Mouse (Mus musculus) lung, embryonic 16.5 days (tissue): ENCODE results near the gene Itga2. TPM values are rescaled to one million over a fixed set of nuclear protein-coding genes. Genes with fewer than 3 reads are reported as not detected.

Source experiments
- ATAC-seq: fragments of 200-750 bp; cut with Nextera tagmentation; 2 replicates; pipeline ENCODE4 v1.8.0; 2017; ENCODE audit warnings: low read depth, mild to moderate bottlenecking, moderate library complexity
- H3K27ac ChIP-seq: fragments of 300-500 bp; sonication (generic); 2 replicates; pipeline ENCODE4 v1.5.1; 2014; ENCODE audit warnings: mild to moderate bottlenecking, control low read depth, low read length
- H3K27me3 ChIP-seq: fragments of 300-500 bp; sonication (generic); 2 replicates; pipeline ENCODE4 v1.6.1; 2014; ENCODE audit warnings: low read depth, low read length, mixed read lengths; ENCODE audit not compliant: control insufficient read depth, insufficient read depth
- H3K36me3 ChIP-seq: fragments of 300-500 bp; sonication (generic); 2 replicates; pipeline ENCODE4 v1.6.1; 2014; ENCODE audit warnings: low read length; ENCODE audit not compliant: control insufficient read depth, insufficient read depth
- H3K4me1 ChIP-seq: fragments of 300-500 bp; sonication (generic); replicated peaks from 2 replicates; pipeline ENCODE4 v1.6.1; 2014; ENCODE audit warnings: low read length, mixed read lengths; ENCODE audit not compliant: control insufficient read depth, insufficient read depth
- H3K4me2 ChIP-seq: fragments of 300-500 bp; sonication (generic); 2 replicates; pipeline ENCODE4 v1.6.1; 2014; ENCODE audit warnings: low read depth, low read length, control low read depth
- H3K4me3 ChIP-seq: fragments of 300-500 bp; sonication (generic); 2 replicates; pipeline ENCODE4 v1.5.1; 2014; ENCODE audit warnings: mild to moderate bottlenecking, low read length, control low read depth
- H3K9ac ChIP-seq: fragments of 300-500 bp; sonication (generic); 2 replicates; pipeline ENCODE4 v1.6.1; 2014; ENCODE audit warnings: low read length, control low read depth
- H3K9me3 ChIP-seq: fragments of 300-500 bp; sonication (generic); 2 replicates; pipeline ENCODE4 v1.6.1; 2016; ENCODE audit warnings: low read length; ENCODE audit not compliant: control insufficient read depth
- WGBS: fragments of 180-500 bp; shearing (Covaris S2); extraction: QIAGEN DNeasy Blood & Tissue Kit; methylation state at CpG from one replicate; pipeline ENCODE4 v1.1.7; 2014; 5-methylcytosine and 5-hydroxymethylcytosine counted together
- polyA plus RNA-seq: library from polyadenylated mRNA; unstranded; fragments of >200 nt; fragmentation: Nextera tagmentation; extraction: Ambion mirVana; gene quantifications from 2 replicates; pipeline ENCODE4 v1.2.1, GENCODE M21; 2015

Gene Itga2
- polyA plus RNA-seq, 1 experiment from 2014 or later: 9.6 TPM

GRCm38 (mm10) chr13:114923331-114923730 is 8.6 kb downstream of the Itga2 start:
- peaks cover 6% of the 10 kb centered on the region; the same call in 1 of the 2 replicates for H3K4me1 ChIP-seq
- ATAC-seq: peak; percentile 65
- WGBS: 31% methylated on average over 9 of the region's 9 CpGs
- H3K9ac ChIP-seq: no peak overlapping the region
- peaks cover 2% of the 10 kb centered on the region; the same call in 1 of the 2 replicates for H3K9me3 ChIP-seq
- H3K27ac ChIP-seq: no peak overlapping the region
- no peak overlapping the region for H3K4me3 ChIP-seq
- H3K36me3 ChIP-seq: no peaks in the 10 kb centered on the region
- H3K27me3 ChIP-seq: no peaks in the 10 kb centered on the region
- peak overlapping the region; percentile 5; the same call in 1 of the 2 replicates for H3K4me2 ChIP-seq

- H3K4me3 ChIP-seq: no peak overlapping the region
- 32% methylated on average over 5 of the region's 5 CpGs for WGBS
- H3K36me3 ChIP-seq: no peaks in the 10 kb centered on the region
- H3K9me3 ChIP-seq: peaks cover 2% of the 10 kb centered on the region; the same call in 1 of the 2 replicates
- ATAC-seq: peak; percentile 54; the same call in 1 of the 2 replicates
- peaks cover 5% of the 10 kb centered on the region for H3K4me1 ChIP-seq
- no peak overlapping the region for H3K4me2 ChIP-seq
- H3K27me3 ChIP-seq: no peaks in the 10 kb centered on the region
- no peak overlapping the region for H3K9ac ChIP-seq
- H3K27ac ChIP-seq: peak overlapping the region; percentile 31; the same call in 1 of the 2 replicates
These were observed 16.1 kb downstream of the Itga2 start for GRCm38 (mm10) chr13:114915767-114916166.

GRCm38 (mm10) chr13:114914963-114915362 is 16.9 kb downstream of the Itga2 start:
- H3K9ac ChIP-seq: no peak overlapping the region
- WGBS: 37% methylated on average over 4 of the region's 4 CpGs
- no peak overlapping the region for H3K27ac ChIP-seq
- ATAC-seq: no peak
- H3K36me3 ChIP-seq: no peaks in the 10 kb centered on the region
- H3K4me3 ChIP-seq: no peak overlapping the region
- no peak overlapping the region for H3K4me2 ChIP-seq
- H3K27me3 ChIP-seq: no peaks in the 10 kb centered on the region
- H3K4me1 ChIP-seq: peaks cover 5% of the 10 kb centered on the region
- peaks cover 2% of the 10 kb centered on the region; the same call in 1 of the 2 replicates for H3K9me3 ChIP-seq

- ATAC-seq: no peak
- Histone ChIP-seq H3K9ac (no peak overlapping the region), H3K9me3 (no peaks in the 10 kb centered on the region), H3K27me3 (no peaks in the 10 kb centered on the region), H3K4me3 (no peak overlapping the region), H3K4me1 (peaks cover 5% of the 10 kb centered on the region), H3K4me2 (no peak overlapping the region), H3K36me3 (no peaks in the 10 kb centered on the region), H3K27ac (no peak overlapping the region)
- 66% methylated on average over 4 of the region's 4 CpGs for WGBS
These were observed 17.3 kb downstream of the Itga2 start for GRCm38 (mm10) chr13:114914559-114914958.

GRCm38 (mm10) chr13:114910629-114911028 is 21.3 kb downstream of the Itga2 start:
- Histone ChIP-seq H3K9me3 (no peaks in the 10 kb centered on the region), H3K4me1 (peaks cover 5% of the 10 kb centered on the region), H3K27ac (no peak overlapping the region), H3K4me2 (no peak overlapping the region), H3K9ac (no peak overlapping the region), H3K4me3 (no peak overlapping the region), H3K27me3 (no peaks in the 10 kb centered on the region), H3K36me3 (no peaks in the 10 kb centered on the region)
- no peak for ATAC-seq
- 77% methylated on average over 9 of the region's 9 CpGs for WGBS

- H3K27me3 ChIP-seq: no peaks in the 10 kb centered on the region
- H3K27ac ChIP-seq: no peak overlapping the region
- H3K4me3 ChIP-seq: no peak overlapping the region
- no peak overlapping the region for H3K4me2 ChIP-seq
- H3K9ac ChIP-seq: no peak overlapping the region
- 91% methylated on average over 5 of the region's 5 CpGs for WGBS
- no peak for ATAC-seq
- no peaks in the 10 kb centered on the region for H3K9me3 ChIP-seq
- H3K4me1 ChIP-seq: no peaks in the 10 kb centered on the region
- no peaks in the 10 kb centered on the region for H3K36me3 ChIP-seq
These were observed 22.4 kb downstream of the Itga2 start for GRCm38 (mm10) chr13:114909514-114909913.

GRCm38 (mm10) chr13:114907876-114908275 is 24.0 kb downstream of the Itga2 start:
- H3K9me3 ChIP-seq: no peaks in the 10 kb centered on the region
- ATAC-seq: no peak
- no peaks in the 10 kb centered on the region for H3K4me1 ChIP-seq
- H3K4me3 ChIP-seq: no peak overlapping the region
- no peak overlapping the region for H3K9ac ChIP-seq
- H3K27ac ChIP-seq: no peak overlapping the region
- H3K27me3 ChIP-seq: no peaks in the 10 kb centered on the region
- 72% methylated on average over 4 of the region's 4 CpGs for WGBS
- H3K4me2 ChIP-seq: no peak overlapping the region
- no peaks in the 10 kb centered on the region for H3K36me3 ChIP-seq

- ATAC-seq: peak; percentile 90
- WGBS: 37% methylated on average over 10 of the region's 10 CpGs
These were observed 35.0 kb downstream of the Itga2 start for GRCm38 (mm10) chr13:114896751-114897386.

GRCm38 (mm10) chr13:114895896-114896295 is 36.0 kb downstream of the Itga2 start:
- 33% methylated on average over 7 of the region's 7 CpGs for WGBS
- H3K4me2 ChIP-seq: no peak overlapping the region
- H3K4me1 ChIP-seq: peaks cover 17% of the 10 kb centered on the region
- no peaks in the 10 kb centered on the region for H3K9me3 ChIP-seq
- no peaks in the 10 kb centered on the region for H3K36me3 ChIP-seq
- peak; percentile 74 for ATAC-seq
- H3K27ac ChIP-seq: peak overlapping the region; percentile 67
- H3K4me3 ChIP-seq: no peak overlapping the region
- no peaks in the 10 kb centered on the region for H3K27me3 ChIP-seq
- H3K9ac ChIP-seq: no peak overlapping the region

More at GRCm38 (mm10) chr13:114896751-114897386, 35.0 kb downstream of the Itga2 start:
- H3K4me1 ChIP-seq: peaks cover 14% of the 10 kb centered on the region; the same call in 1 of the 2 replicates
- no peaks in the 10 kb centered on the region for H3K9me3 ChIP-seq
- no peaks in the 10 kb centered on the region for H3K36me3 ChIP-seq
- no peak overlapping the region for H3K4me2 ChIP-seq
- peak overlapping the region; percentile 67 for H3K27ac ChIP-seq
- H3K27me3 ChIP-seq: no peaks in the 10 kb centered on the region
- no peak overlapping the region for H3K4me3 ChIP-seq
- no peak overlapping the region for H3K9ac ChIP-seq
